Mouse (Mus musculus) urinary bladder, postnatal 14 days (tissue): Measurements from ENCODE around the gene Sclt1.
"Not testable (repeated sequence)": the region's sequence is repeated elsewhere in the genome, so short reads cannot be mapped to it uniquely, and the experiment has no call there.

Experiments used
- DNase-seq: peaks from one replicate; pipeline ENCODE4 v3.0.0; 2021; ENCODE audit warnings: low spot score

Gene Sclt1

DNA sequence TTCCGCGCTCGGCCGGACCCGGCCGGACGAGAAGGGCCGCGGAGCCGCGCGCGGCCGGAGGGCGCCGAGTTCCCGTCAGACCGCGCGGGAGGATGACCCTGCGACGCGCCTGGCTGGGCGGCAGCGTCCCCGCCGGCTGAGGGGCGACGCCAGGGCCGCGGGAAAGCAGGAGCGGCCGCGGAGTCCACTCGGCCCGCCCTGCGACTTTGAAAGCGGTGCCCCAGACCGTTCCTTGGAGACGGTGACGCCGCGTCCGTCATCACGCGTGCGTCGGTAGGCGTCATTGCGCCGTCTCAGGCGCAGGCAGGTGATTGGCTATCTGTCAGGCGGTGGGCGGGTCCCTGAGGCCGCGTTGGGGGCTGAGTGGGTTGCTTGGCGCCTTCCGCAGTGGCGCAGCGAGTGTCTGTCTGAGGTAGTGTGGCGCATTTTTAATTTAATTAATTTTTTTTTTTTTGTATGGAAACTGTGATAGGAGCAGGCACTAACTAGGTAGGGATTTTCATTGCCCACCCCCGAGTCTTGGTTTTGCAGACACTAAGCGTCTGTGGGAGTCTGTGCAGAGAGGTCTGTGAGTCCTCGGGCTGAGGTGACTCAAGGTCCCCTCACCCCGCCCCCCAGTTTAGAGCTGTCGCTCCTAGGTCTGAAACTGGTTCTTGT lies at the start of gene Sclt1, which contains the start of gene D3Ertd751e:
Sclt1 (minus strand) TSS at position 237 of the 657 bp plus-strand sequence.
D3Ertd751e (plus strand) TSS at position 334 of the 657 bp plus-strand sequence.
- peak; percentile 97 for DNase-seq

DNA sequence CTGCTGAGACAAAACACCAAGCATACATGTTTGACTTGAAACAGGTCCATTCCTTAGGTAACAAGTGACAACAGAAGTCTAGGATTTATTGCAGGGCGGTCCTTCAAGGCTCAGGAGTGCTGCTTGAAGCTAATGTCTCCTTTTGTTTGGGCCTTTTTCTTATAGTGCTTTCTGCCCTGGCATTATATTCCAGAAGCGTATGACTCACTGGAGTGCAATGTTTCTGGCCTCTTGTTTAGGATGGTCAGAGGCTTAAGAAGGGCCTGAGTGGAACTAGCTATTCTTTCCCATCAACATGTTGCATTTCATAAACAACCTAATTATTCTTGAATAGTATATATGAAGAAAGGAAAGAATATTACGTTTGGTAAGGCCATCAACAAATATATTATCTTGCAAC lies 19.8 kb upstream of the Sclt1 start:
- no peak for DNase-seq

DNA sequence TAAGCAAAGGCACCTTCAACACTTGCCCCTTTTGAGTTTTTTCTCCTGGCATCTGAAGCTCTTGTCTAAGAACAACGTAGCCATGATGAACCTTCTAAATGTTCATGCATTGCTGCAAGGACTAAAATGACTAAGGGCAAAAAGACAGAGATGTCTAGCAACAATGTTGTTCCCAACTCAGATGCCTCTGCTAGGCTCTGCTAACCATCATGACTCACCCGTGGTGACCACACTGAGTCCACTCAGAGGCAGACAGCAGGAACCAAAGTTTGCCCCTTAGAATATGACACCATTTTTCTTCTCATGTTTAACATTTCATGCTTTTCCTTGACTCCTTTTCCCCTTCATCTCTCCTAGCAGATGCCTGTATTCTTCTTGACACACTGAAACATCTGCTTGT lies 12.2 kb upstream of the Sclt1 start:
- no peak for DNase-seq

DNA sequence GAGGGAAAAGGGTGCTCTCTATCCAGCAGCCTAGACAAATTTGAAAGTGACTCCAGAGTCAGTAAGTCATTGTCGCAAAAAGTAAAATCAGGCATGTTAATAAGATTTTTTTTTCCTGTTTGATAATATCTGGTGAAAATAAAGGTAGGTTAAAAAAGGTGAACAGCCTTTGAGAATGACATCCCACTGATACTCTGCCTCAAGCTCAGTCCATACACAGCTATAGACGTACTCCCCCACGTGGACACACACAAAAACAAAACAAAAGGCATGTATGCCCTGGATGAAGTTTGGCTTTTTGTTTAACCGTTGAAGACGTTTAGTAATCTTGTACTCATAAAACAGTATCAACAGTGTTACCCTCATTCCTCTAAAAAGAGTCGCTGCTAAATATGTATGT lies 1.1 kb upstream of the Sclt1 start:
- DNase-seq = peak; percentile 5

DNA sequence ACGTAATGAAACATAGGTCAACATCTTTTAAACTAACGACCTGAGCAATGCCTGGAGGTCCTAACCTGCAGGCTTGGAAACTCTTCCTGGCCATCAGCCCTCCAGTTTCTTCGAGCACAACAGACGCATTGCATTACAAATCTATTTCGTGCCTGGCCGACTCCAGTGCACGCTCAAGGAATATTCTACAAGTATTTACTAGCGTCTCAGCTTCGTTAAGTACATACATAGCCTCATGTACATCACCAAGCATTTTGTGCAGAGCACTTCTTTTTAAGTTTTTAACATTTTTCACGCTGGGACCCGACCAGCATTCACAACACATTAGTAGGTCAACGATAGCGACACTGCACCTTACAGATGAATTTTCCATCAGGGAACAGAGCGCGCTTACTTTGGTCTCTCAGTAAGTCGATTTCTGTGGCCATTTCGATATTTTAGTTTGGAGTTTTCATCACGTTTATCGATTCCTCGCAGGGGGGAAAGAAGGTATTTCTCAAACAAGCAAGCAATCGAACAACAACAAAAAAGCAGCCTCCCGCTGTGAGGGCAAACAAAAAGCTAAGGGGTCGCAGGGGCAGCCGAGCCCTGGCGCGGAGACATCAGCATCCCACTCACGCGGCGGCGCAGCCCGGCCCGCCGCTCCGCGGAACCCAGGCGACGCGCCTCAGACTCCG lies 575 bp downstream of the Sclt1 start:
- DNase-seq = peak; percentile 3

DNA sequence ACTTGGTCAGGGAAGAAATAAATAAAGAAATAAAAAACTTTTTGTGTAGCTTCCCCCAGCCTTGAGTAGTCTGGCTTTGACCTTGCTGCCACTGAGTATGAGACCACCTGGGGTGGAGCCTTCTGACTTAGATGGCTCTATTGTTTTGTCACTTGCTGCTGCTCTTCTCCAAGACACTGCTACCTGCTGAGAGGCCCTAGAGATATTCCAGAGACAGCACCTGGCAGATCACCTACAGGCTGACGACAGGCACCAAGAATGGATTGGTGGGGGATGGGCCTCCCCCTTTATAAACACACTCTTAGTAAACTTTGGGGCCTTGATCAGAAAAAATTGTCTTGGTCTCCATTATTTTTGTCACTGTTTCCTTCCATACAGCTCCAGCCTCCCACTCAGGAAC lies 46.6 kb downstream of the Sclt1 start:
- no peak for DNase-seq

DNA sequence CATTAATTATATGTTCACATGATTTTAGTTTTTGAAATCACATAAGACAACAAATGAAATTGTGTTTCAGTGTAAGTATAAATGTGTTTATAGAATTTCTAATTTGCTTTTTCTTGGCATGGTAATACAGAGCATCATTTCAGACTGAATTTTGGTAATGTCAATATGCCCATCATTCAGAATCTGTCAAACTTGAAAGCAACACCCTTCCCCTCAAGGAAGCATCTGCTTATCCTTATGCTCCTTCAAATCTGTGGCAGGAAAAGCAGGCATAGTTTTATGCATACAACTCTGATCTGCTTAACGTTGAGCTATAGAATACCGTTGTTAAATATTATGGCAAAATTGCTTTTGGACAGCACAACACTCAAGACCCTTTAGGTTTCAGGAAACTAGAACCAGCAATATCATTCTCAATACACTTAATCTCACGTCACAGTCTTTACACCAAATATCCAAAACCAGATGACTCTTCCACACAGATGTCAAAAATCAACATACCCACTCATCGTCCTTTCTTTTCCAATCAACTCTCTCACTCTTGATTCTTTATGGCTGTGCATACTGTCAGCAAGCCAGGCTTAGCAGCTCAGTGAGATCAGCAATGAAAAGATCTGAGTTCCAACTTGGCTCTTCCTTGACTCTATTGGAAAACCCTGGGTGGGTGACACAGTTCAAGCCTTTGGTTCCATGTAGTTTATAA lies 49.7 kb downstream of the Sclt1 start:
- DNase-seq = no peak

DNA sequence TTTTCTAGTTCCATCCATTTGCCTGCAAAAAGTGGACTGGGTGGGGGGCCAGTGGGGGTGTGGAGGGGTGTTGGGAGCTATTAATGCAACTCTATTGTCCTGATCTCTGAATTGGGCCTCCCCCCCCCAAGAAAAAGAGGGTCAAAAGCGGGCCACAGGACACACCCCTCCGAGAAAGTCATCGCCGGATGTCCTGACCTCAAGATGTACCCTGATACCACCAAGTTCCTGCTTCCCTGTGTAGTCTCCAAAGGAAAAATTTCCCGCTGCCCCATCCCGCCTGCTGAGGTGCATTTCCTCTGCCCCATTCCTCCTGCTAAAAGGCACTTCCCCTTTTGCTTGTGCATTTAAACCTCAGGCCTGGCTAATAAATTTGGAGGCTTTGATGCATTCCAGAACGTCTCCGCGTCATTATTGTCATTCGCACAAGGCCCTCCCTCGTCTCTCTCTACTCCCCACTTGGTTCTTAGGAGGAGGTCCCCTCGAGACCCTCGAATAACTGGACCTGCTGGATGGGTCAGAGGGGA lies 52.1 kb downstream of the Sclt1 start:
- DNase-seq = not testable (repeated sequence)

DNA sequence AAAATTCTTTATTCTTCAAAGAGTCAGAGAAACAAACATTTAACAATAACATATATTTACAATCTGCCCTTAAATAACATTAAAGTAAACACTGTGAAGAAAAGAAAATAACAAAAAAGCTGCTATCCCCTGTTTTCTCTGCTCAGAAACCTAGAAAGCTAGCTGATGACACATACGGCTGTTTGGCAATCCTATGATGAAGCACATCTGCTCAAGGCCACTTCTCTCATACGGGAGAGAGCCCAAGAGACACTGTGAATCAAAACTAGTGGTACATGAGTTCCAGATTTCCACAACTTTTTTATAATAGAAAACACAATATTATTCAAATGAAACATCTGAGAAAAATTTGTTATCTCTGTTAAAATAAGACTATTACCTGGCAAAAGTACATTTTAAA lies 55.9 kb downstream of the Sclt1 start:
- DNase-seq = no peak

DNA sequence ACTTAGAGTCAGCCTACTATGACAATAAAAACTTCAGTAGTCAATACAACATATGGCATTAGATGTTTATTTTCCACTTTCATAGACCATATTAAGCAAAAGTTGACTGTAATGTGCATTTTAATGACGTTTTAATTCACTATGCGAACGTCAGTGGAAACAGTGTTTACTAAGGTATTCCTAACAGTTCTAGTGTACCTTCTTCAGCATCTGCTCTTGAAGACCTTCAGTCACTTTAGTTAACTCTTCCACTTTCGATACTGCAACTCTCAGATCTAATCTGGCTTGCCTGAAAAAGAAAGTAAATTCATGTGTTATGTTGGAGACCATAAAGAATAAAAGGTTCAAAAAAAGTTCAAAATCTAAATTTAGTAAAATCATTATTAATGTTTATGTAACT lies 60.2 kb downstream of the Sclt1 start:
- no peak for DNase-seq

DNA sequence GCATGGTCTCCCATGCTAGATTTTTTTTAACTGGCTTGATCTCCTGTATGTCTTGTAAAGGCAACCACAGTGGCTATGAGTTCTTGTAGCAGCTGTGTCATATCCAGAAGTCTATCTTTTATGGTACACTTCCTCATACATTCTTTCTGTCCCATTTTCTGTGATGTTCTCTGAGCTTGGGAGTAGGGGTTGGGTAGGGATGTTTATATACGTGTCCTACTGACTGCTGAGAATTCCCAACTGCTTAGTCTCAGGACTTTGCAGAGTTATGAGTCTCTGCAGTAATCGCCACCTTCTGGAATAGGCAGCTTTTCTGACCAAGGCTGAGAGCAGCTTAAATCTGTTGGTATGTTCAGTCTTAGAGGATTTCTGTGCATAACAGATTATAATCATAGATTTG lies 65.7 kb downstream of the Sclt1 start:
- no peak for DNase-seq

DNA sequence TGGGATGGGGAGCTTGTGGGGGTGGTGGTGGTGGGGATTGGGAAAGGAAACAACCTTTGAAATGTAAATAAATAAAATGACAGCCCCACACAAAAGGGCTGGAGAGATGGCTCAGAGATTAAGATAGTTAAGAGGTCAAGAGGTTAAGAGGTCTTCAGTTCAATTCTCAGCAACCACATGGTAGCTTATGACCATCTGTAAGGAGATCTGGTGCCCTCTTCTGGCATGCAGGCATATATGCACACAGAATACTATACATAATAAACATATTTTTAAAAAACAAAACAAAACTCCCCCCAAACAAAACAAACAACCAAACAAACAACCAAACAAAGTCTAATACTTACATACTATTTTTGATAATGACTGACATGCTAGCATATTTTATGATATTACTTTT lies 67.5 kb downstream of the Sclt1 start:
- no peak for DNase-seq

DNA sequence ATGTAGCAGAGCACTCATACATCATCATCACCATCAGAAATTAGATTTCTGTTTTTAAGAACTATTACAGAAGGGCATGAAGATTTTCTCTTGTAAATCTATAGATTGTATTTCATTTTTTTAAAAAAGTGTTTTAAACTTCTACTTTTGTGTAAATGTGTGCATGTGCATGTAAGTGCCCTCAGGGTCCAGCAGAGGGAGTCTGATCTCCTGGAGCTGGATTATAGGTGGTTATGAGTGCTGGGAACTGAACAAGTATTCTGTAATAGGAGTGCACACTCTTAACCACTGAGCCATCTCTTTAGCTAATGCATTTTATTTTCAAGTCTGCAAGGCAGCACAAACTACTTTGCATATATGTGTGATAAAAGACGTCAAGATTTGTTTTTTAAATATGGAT lies 86.7 kb downstream of the Sclt1 start:
- no peak for DNase-seq

DNA sequence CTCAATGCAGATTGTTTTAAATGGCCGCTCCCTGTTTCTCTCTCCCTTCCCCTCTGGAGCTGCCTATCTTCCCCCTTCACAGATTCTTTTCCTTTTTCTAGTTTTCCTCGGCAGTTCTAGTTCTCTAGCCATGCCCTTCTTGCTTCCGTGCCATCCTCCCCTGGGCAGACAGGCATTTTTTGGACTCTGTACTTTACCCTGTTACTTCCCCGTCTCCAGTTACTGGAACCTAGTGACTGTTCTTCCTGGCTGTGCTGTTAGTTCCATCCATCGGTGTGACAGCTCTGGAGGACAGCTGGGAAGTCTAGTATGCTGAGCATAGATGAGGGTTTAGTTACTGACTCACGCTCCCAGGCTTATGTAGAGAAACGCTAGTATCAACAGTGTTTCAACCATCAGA lies 121.3 kb downstream of the Sclt1 start:
- DNase-seq = no peak

DNA sequence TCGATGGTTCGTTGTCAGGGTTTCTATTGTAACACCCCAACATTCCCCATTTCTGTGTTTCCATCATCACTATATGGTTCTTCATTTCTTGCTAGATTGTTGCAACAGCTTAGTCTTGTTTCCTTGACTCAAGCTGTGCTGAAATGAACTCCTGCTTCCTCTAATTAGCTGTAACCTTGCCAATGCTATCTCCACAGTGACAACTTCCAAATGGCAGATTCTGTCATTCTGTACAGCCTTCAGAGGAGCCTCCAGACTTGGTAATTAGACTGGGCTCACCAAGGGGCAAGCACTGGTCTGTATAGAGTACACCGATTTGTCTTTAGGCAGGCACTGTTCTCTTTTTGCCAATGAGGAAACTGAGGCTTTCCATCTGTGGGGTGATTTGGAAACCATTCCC lies 123.8 kb downstream of the Sclt1 start:
- no peak for DNase-seq

DNA sequence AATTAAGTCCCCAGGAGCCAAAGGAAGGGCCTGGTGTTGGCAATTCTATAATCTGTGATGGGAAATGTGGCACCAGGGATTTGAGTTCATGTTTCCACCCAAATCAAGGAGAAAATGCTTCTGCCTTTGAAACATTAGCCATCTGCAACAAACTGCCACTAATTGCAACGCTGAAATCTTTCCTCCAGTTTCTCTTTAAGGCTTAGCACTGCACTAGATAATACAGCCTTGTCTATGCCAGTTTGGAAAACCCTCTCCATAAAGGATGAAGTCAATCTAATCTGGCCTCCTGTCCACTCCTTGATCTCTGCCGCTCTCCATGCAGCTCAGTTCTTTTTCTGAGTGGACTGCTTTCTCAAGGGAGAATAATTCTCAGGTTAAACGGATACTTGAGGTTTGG lies 124.3 kb downstream of the Sclt1 start:
- no peak for DNase-seq

DNA sequence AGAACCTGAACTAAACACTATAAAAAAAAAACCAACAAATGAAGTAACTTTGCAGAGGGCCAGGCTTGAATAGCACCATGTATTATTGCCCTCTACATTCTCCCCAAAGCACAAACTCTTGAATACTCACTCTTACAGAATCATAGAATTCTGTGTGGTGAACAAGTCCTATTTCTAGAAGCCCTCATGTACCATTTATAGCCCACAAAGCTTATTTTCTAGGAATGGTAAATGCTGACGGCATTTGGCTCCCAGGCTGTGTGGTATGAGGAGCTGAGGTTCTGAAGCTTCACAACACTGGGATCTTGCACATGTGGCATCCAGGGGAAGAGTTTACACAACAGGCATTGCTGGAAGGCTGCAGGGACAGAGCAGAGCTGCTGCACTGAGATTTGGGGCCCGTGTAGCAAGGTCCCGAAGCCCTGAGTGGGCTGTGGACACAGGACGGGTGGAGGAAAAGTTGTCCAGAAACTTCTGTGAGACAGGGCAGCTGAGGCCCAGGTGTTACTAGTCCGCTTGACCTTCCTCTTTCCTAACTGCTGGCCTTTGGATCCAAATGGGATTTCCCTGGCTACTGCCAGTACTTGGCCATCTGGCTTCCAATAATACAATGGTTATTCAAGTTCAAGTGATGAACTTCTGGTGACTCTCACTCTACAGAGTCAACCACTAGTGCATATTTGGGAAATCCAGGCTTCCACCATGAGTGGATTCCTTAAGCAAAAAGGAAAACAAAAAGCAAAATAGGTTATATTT lies 127.9 kb downstream of the Sclt1 start:
- no peak for DNase-seq

DNA sequence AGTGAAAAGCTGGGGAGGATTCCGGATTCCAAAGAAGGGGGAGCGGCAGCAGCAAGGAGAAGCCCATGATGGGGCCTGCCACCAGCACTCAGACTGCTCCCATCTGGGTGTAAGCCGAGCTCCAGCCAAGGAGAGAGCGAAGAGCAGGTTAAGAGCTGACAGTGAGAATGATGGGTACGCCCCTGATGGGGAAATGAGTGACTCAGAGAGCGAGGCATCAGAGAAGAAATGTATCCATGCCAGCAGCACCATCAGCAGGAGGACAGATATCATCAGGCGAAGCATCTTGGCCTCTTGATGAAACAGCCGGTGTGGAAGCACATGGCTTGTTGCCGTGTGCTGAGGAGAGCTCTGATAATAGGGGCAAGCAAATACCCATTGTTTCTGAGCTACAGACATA lies 128.6 kb downstream of the Sclt1 start:
- no peak for DNase-seq

DNA sequence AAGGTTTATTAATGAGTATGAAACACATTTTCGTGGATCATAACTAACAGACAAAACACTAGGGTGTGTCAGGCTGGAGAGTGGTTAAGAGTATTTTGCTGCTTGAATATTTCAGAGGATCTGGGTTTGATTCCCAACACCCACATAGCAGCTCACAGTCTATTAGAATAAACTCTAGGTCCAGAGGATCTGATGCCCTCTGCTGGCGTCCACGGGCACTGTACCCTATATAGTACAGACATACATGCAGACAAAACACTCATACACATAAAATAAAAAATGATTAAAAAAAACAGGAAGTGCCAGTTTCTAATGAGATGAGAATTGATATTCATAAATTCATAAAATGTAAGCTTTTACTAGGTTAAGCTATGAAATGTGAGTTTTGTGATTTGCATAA lies 130.1 kb downstream of the Sclt1 start:
- DNase-seq = no peak

DNA sequence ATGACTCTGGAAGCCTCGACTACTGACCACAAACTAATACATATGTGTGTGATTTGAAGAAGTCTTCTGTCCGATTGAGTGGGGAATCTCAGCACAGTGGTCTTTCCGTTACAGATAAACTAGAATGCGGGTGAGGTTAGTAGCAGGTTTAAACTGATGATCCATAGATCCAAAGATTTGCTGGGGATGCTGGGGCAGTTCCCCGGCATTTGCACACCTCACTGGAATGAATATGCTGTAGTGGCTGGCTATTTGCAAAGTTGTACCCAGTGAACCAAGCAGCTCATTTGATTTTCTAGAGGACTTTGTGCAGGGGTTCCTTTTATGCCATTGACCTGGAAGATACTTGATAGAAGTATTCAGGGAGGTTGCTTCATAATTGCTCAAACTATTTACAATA lies 133.2 kb downstream of the Sclt1 start:
- no peak for DNase-seq

DNA sequence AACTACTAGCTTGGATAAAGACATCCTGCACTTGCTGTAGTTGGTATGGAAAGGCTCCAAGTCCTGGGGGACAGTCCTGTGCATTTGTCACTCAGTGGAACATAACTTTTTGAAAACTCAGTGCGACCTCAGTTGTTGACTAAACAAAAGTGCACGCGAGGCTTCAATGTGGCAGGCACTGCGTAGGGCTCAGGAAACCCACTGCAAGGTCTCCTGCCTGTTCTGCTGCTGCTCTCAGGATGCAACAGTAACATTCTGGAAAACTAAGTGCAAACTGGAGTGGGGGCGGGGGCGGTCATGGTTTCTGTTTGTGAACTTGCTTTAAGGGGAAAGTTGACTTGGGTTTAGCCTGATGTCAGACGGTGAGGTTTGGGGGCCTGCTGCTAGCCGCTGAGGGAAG lies 134.8 kb downstream of the Sclt1 start:
- DNase-seq = no peak

DNA sequence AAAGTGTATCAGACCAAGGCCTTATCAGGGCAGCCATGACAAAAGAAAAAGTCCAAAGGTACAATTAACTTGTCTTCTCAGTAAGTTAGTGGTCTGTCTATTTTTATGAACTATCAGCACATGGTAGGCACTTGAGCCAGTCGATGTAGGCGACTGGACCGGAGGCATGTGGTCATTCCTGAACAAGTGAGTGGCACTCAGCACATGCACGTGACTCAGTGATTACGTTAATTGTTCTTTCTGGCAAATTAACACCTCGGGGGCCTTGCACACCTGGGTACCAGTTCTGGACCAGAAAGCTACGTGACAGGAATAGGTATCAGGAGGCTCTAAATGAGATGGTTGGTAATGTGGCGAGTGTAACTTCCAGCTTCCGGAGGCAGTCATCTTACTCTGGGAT lies 135.3 kb downstream of the Sclt1 start:
- no peak for DNase-seq

DNA sequence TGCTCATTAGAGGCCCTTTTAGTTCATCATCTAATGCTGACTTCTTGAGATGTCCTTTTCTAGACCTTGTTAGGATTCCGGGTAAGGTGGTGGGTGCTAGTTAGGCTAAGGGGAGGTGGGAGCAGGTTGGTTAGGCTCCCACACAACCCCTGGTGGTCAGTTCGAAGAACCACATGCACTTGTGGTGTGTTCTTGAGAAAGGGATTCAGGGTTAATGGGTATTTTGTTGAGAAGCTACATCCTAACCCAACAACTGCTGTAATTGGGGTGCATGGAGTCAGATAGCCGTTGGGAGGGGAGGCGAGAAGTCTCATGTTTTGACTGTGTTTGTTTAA lies 136.0 kb downstream of the Sclt1 start:
- DNase-seq = no peak
